ENCODE assay signal across 9 mouse cellular contexts in genomic region chr15:77359084-77359483, GRCm38 (mm10). TPM values are rescaled to one million over a fixed set of nuclear protein-coding genes. Genes with fewer than 3 reads are reported as not detected.
DNase-seq lines count a peak whose midpoint lies in the region; ATAC-seq and TF ChIP-seq lines count a peak whose summit lies in the region.
"Had no signal": no experiment of that assay in that cellular context is flagged by ENCODE, and none has a peak within 500 bp of the region (broad histone marks: within the 10 kb centered on the region; RNA-seq: fewer than 3 reads in every experiment).

No protein-coding gene starts in this region.

- peak overlapping the region; percentile 37 for H3K4me3 ChIP-seq in heart, adult 2 months
- H3K4me3 ChIP-seq in C2C12 (ENCODE audit: insufficient read depth, poor library complexity, severe bottlenecking), result no peak overlapping the region
- peak overlapping the region; percentile 36 for H3K4me3 ChIP-seq in forebrain, embryonic 16.5 days (replicated peaks; ENCODE audit: low read length)
- H3K4me3 ChIP-seq in liver, postnatal 0 days (ENCODE audit: low read depth, low read length), result no peak overlapping the region

- peak overlapping the region; percentile 57 for H3K9ac ChIP-seq in heart, adult 2 months (ENCODE audit: low read depth, low read length)
- peak overlapping the region; percentile 66 for H3K9ac ChIP-seq in forebrain, embryonic 16.5 days (replicated peaks; ENCODE audit: low read depth, low read length)
- no peak overlapping the region for H3K9ac ChIP-seq in liver, postnatal 0 days (replicated peaks)
- H3K9ac ChIP-seq: liver, embryonic 14.5 days had no signal

- H3ac ChIP-seq in C2C12 (ENCODE audit: control insufficient read depth, insufficient read length, low read depth), result peak overlapping the region; percentile 62

- no peaks in the 10 kb centered on the region for H3K9me3 ChIP-seq in forebrain, embryonic 16.5 days (ENCODE audit: control insufficient read depth, low read length)
- no peaks in the 10 kb centered on the region for H3K9me3 ChIP-seq in liver, postnatal 0 days (ENCODE audit: low read length)

- peak overlapping the region; percentile 47 for H3K4me2 ChIP-seq in forebrain, embryonic 16.5 days (ENCODE audit: low read length)
- H3K4me2 ChIP-seq in liver, postnatal 0 days (ENCODE audit: low read depth, low read length), result peak overlapping the region; percentile 55; the same call in 1 of the 2 replicates

- no peaks in the 10 kb centered on the region for H3K79me3 ChIP-seq in C2C12 (ENCODE audit: low read depth)

- H3K27me3 ChIP-seq in heart, adult 2 months (ENCODE audit: control insufficient read depth, insufficient read depth, low read length), result no peaks in the 10 kb centered on the region
- H3K27me3 ChIP-seq in C2C12 (ENCODE audit: control insufficient read depth, insufficient read depth, insufficient read length), result no peaks in the 10 kb centered on the region
- no peaks in the 10 kb centered on the region for H3K27me3 ChIP-seq in forebrain, embryonic 16.5 days (replicated peaks; ENCODE audit: control insufficient read depth, insufficient read depth, low read length)
- H3K27me3 ChIP-seq in liver, postnatal 0 days (ENCODE audit: insufficient read depth, low read length), result no peaks in the 10 kb centered on the region

- peak overlapping the region; percentile 77 for H3K27ac ChIP-seq in heart, adult 2 months
- H3K27ac ChIP-seq in forebrain, embryonic 16.5 days (ENCODE audit: low read length), result no peak overlapping the region
- no peak overlapping the region for H3K27ac ChIP-seq in liver, postnatal 0 days (ENCODE audit: low read depth)
- H3K27ac ChIP-seq: liver, embryonic 14.5 days had no signal

- TF ChIP-seq POLR2A in heart, adult 2 months (IDR thresholded peaks at IDR 0.05; ENCODE audit: insufficient read depth, low read depth, low read length), result no peak

- no peak for DNase-seq in heart, adult 2 months
- no peak for DNase-seq in heart, adult 11 months
- DNase-seq in liver, postnatal 0 days, result no peak
- no peak for DNase-seq in urinary bladder, postnatal 4 days (ENCODE audit: low spot score in 2 of 2)
- DNase-seq in layer of hippocampus, adult 9-11 months, result no peak
- no peak for DNase-seq in layer of hippocampus, postnatal 14 days (ENCODE audit: low spot score in 2 of 2)

- TF ChIP-seq CTCF in heart, adult 2 months (IDR thresholded peaks at IDR 0.05), result no peak
- TF ChIP-seq CTCF in C2C12 (IDR thresholded peaks at IDR 0.05; ENCODE audit: control insufficient read depth, insufficient read depth, insufficient read length), result no peak
- no peak for TF ChIP-seq CTCF in liver, postnatal 0 days (IDR thresholded peaks at IDR 0.05; ENCODE audit: low read depth)

- no peaks in the 10 kb centered on the region for H3K79me2 ChIP-seq in heart, adult 2 months (replicated peaks; ENCODE audit: control insufficient read depth, insufficient read depth, low read length)
- no peaks in the 10 kb centered on the region for H3K79me2 ChIP-seq in C2C12 (ENCODE audit: control insufficient read depth, insufficient read depth)

- no peaks in the 10 kb centered on the region for H3K36me3 ChIP-seq in heart, adult 2 months (ENCODE audit: control insufficient read depth, insufficient read depth, low read length)
- H3K36me3 ChIP-seq in C2C12 (ENCODE audit: control insufficient read depth, insufficient read depth), result no peaks in the 10 kb centered on the region
- no peaks in the 10 kb centered on the region for H3K36me3 ChIP-seq in forebrain, embryonic 16.5 days (ENCODE audit: control insufficient read depth, insufficient read depth)
- no peaks in the 10 kb centered on the region for H3K36me3 ChIP-seq in liver, postnatal 0 days (replicated peaks; ENCODE audit: insufficient read depth, low read length)

- peak; percentile 26; the same call in 1 of the 2 replicates for ATAC-seq in forebrain, embryonic 16.5 days
- ATAC-seq in liver, postnatal 0 days, result no peak

- WGBS in heart, adult 2 months, result 30% methylated on average over 6 of the region's 6 CpGs
- WGBS in forebrain, embryonic 16.5 days, result 15% methylated on average over 6 of the region's 6 CpGs
- 42% methylated on average over 6 of the region's 6 CpGs for WGBS in liver, postnatal 0 days (ENCODE audit: insufficient replicate concordance)

- peaks cover 6% of the 10 kb centered on the region for H3K4me1 ChIP-seq in heart, adult 2 months (ENCODE audit: control insufficient read depth, insufficient read depth, low read length)
- H3K4me1 ChIP-seq in forebrain, embryonic 16.5 days (replicated peaks; ENCODE audit: control insufficient read depth, insufficient read depth, low read length), result peaks cover 45% of the 10 kb centered on the region
- H3K4me1 ChIP-seq in liver, postnatal 0 days (ENCODE audit: insufficient read depth), result 0 out of 2 replicates have a peak, but pooled peaks cover 5% of the 10 kb centered on the region

- TF ChIP-seq EP300 in heart, adult 2 months (IDR thresholded peaks at IDR 0.05; ENCODE audit: insufficient read depth, low read depth, low read length), result no peak
- no peak for TF ChIP-seq EP300 in liver, postnatal 0 days (IDR thresholded peaks at IDR 0.05; ENCODE audit: low read depth)

- intact Hi-C loops in heart, adult 2 months (cut with DNase I), result loop anchor here (5.0 to 10.0 kb wide), 3 partner anchors 207 to 382 kb away; no protein-coding TSS in a partner anchor

TF ChIP-seq in C2C12, 6 proteins besides CTCF, POLR2A, EP300 and RAD21:
- TF ChIP-seq USF1 (IDR thresholded peaks at IDR 0.05; ENCODE audit: low read depth) (no peak), FOSL1 (IDR thresholded peaks at IDR 0.05; ENCODE audit: insufficient read depth, low read length, poor library complexity, severe bottlenecking) (no peak), CEBPB (IDR thresholded peaks at IDR 0.05; ENCODE audit: low read depth) (no peak), MYOD1 (IDR thresholded peaks at IDR 0.05; ENCODE audit: control insufficient read depth, insufficient read length, low read depth) (no peak)

RNA-seq across cellular contexts. Expression of gene Apol7a, which starts 39.8 kb away (rescaled TPM):
- under 1 TPM in 1 of 2 experiments, not detected in 1; 0.13 TPM for total RNA-seq in heart, adult 2 months (2021)
- polyA plus RNA-seq in heart, adult 2 months (2012; rRNA removed), result 0.23 and 0.29 TPM in 2 replicates
- polyA plus RNA-seq in C2C12 (2012; fragmentation: generic; extraction: Trizol), result 0.27 TPM
- polyA plus RNA-seq in forebrain, embryonic 16.5 days (2015; fragmentation: Nextera tagmentation; extraction: Ambion mirVana), result not detected in 2 replicates
- 17.6 and 20.8 TPM in 2 replicates for polyA plus RNA-seq in liver, postnatal 0 days (2015; fragmentation: Nextera tagmentation; extraction: Ambion mirVana)
- not detected for total RNA-seq in layer of hippocampus, postnatal 14 days (2021)

RNA-seq across cellular contexts. Expression of gene Apol9a, which starts 51.9 kb away (rescaled TPM):
- under 1 TPM; 0.27 to 0.39 TPM for total RNA-seq in heart, adult 2 months (2021)
- 0.73 and 1.00 TPM in 2 replicates for polyA plus RNA-seq in heart, adult 2 months (2012; rRNA removed)
- polyA plus RNA-seq in C2C12 (2012; fragmentation: generic; extraction: Trizol), result 18.1 TPM
- polyA plus RNA-seq in forebrain, embryonic 16.5 days (2015; fragmentation: Nextera tagmentation; extraction: Ambion mirVana), result 0.09 TPM in 1 of 2 replicates, not detected in the other
- 0.34 and 0.81 TPM in 2 replicates for polyA plus RNA-seq in liver, postnatal 0 days (2015; fragmentation: Nextera tagmentation; extraction: Ambion mirVana)
- not detected for total RNA-seq in layer of hippocampus, postnatal 14 days (2021)
- polyA plus RNA-seq: liver, embryonic 14.5 days had no signal

RNA-seq across cellular contexts. Expression of gene Rbfox2, which starts 52.3 kb away (rescaled TPM):
- total RNA-seq in heart, adult 2 months (2021), result 100 to 1,000 TPM; 106 to 110 TPM
- polyA plus RNA-seq in heart, adult 2 months (2012; rRNA removed), result 86.0 and 145 TPM in 2 replicates
- 72.3 TPM for polyA plus RNA-seq in C2C12 (2012; fragmentation: generic; extraction: Trizol)
- polyA plus RNA-seq in forebrain, embryonic 16.5 days (2015; fragmentation: Nextera tagmentation; extraction: Ambion mirVana), result 212 and 226 TPM in 2 replicates
- polyA plus RNA-seq in liver, postnatal 0 days (2015; fragmentation: Nextera tagmentation; extraction: Ambion mirVana), result 6.9 and 7.0 TPM in 2 replicates
- total RNA-seq in layer of hippocampus, postnatal 14 days (2021), result 100 to 1,000 TPM; 228 to 234 TPM

Comparison
In these comparisons a context has a peak if more than half of its experiments do, and no peak if none do; other contexts are left out.
1. H3K4me3 ChIP-seq: peak in heart, adult 2 months (single experiment) and forebrain, embryonic 16.5 days (single experiment); none in C2C12 (single experiment) and liver, postnatal 0 days (single experiment).
2. RNA of gene Apol7a, which starts 39.8 kb away (polyA plus RNA-seq): 17.6 to 20.8 TPM in liver, postnatal 0 days; 0.23 to 0.29 TPM in heart, adult 2 months, 0.27 TPM in C2C12 (single experiment) and not detected in forebrain, embryonic 16.5 days; every median in the first group is over 10 times any median in the second.